Mouse (Mus musculus) limb, embryonic 12.5 days (tissue): ENCODE measurements around the gene Sync. TPM values are rescaled to one million over a fixed set of nuclear protein-coding genes. Genes with fewer than 3 reads are reported as not detected.

ENCODE experiments used
- ATAC-seq: fragments of 200-750 bp; cut with Nextera tagmentation; 2 replicates; pipeline ENCODE4 v1.8.0; 2017; ENCODE audit warnings: low read depth, moderate TSS enrichment; ENCODE audit not compliant: insufficient number of reproducible peaks, insufficient read depth, low FRiP score, low TSS enrichment
- H3K27ac ChIP-seq: fragments of 300-500 bp; sonication (generic); 2 replicates; pipeline ENCODE4 v1.5.1; 2016; ENCODE audit warnings: mild to moderate bottlenecking, moderate library complexity
- H3K27me3 ChIP-seq: fragments of 300-500 bp; sonication (generic); 2 replicates; pipeline ENCODE4 v1.6.1; 2016; ENCODE audit warnings: mild to moderate bottlenecking, moderate library complexity
- H3K36me3 ChIP-seq: fragments of 300-500 bp; sonication (generic); 2 replicates; pipeline ENCODE4 v1.6.1; 2016; ENCODE audit warnings: mild to moderate bottlenecking, moderate library complexity
- H3K4me1 ChIP-seq: fragments of 300-500 bp; sonication (generic); replicated peaks from 2 replicates; pipeline ENCODE4 v1.6.1; 2016
- H3K4me2 ChIP-seq: fragments of 300-500 bp; sonication (generic); 2 replicates; pipeline ENCODE4 v1.6.1; 2016; ENCODE audit warnings: mild to moderate bottlenecking, moderate library complexity
- H3K4me3 ChIP-seq: fragments of 300-500 bp; sonication (generic); replicated peaks from 2 replicates; pipeline ENCODE4 v1.5.1; 2016; ENCODE audit warnings: mild to moderate bottlenecking
- H3K9ac ChIP-seq: fragments of 300-500 bp; sonication (generic); replicated peaks from 2 replicates; pipeline ENCODE4 v1.6.1; 2016; ENCODE audit warnings: mild to moderate bottlenecking, moderate library complexity
- H3K9me3 ChIP-seq: fragments of 300-500 bp; sonication (generic); 2 replicates; pipeline ENCODE4 v1.6.1; 2016; ENCODE audit warnings: mild to moderate bottlenecking, moderate library complexity
- WGBS: fragments of 180-500 bp; shearing (Covaris S2); methylation state at CpG from one replicate; pipeline ENCODE4 v1.1.7; 2016; 5-methylcytosine and 5-hydroxymethylcytosine counted together
- polyA plus RNA-seq: library from polyadenylated mRNA; unstranded; fragments of >200 nt; fragmentation: Nextera tagmentation; extraction: Ambion mirVana; gene quantifications from 2 replicates; pipeline ENCODE4 v1.2.1, GENCODE M21; 2016

Gene Sync
- polyA plus RNA-seq, 1 experiment from 2014 or later, result 1.2 TPM

DNA sequence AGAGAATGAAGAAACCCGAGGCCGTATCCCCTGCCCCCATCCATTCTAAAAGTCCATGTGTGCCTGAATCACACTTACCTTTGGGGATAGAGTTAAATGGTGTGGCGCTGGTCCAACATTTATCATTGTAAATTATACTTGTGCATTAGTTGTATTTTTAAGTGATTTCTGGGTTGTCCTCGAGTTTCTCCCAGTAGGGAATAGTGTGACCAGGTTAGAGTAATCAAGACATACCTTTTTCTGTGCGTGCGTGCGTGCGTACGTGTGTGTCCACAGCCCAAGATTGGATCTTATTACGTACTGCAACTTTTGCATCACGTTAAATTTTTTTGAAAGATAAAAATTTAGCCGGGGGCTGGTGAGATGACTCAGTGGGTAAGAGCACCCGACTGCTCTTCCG is 48.9 kb downstream of the Sync start:
- Histone ChIP-seq H3K4me2 (peak overlapping the region; percentile 66), H3K9me3 (no peaks in the 10 kb centered on the region), H3K27me3 (no peaks in the 10 kb centered on the region), H3K36me3 (peaks cover 24% of the 10 kb centered on the region), H3K4me3 (peak overlapping the region; percentile 96), H3K9ac (peak overlapping the region; percentile 58), H3K27ac (peak overlapping the region; percentile 96), H3K4me1 (peaks cover 21% of the 10 kb centered on the region)
- ATAC-seq, result no peak
- 48% methylated on average over 14 of the region's 14 CpGs for WGBS

DNA sequence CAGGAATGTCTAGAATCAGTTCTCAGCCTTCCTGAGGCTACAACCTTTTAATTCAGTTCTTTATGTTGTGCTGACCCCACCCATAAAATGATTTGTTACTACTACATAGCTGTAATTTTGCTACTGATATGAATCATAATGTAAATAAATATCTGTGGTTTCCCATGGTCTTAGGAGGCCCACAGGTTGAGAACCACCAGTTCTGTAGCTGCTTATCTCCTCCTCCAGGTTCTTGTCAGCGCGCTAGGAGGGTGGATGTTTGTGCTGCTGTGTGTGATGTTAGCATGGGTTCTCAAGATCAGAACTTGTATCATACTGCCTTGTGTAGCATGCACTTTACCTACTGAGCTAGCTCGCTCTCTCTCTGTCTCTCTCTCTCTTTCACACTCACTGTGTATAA is 52.3 kb downstream of the Sync start:
- no peaks in the 10 kb centered on the region for H3K4me1 ChIP-seq
- no peak overlapping the region for H3K4me3 ChIP-seq
- no peak overlapping the region for H3K27ac ChIP-seq
- ATAC-seq, result no peak
- WGBS, result 90% methylated on average over 3 of the region's 3 CpGs
- no peak overlapping the region for H3K9ac ChIP-seq
- no peaks in the 10 kb centered on the region for H3K27me3 ChIP-seq
- no peak overlapping the region for H3K4me2 ChIP-seq
- H3K36me3 ChIP-seq, result peaks cover 32% of the 10 kb centered on the region
- no peaks in the 10 kb centered on the region for H3K9me3 ChIP-seq

DNA sequence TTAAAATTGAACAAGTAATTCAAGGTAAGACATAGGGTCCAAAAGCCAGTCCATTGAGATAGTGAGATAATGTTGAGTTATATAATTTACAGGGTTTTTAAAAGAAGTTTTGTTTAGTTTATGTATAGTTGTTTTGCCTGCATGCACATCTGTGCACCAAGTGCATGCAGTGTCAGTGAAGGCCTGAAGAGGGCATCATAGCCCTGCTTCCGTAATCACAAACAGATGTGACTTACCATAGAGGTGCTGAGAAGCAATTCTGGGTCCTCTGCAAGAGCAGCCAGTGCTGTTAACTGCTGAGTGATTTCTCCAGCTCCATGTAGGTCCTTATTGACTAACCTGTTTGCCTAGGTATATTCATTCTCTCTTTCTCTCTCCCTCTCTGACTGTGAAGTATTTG is 54.5 kb downstream of the Sync start:
- no peak for ATAC-seq
- Histone ChIP-seq H3K9ac (no peak overlapping the region), H3K4me1 (no peaks in the 10 kb centered on the region), H3K27ac (no peak overlapping the region), H3K9me3 (no peaks in the 10 kb centered on the region), H3K4me3 (no peak overlapping the region), H3K27me3 (no peaks in the 10 kb centered on the region), H3K4me2 (no peak overlapping the region), H3K36me3 (peaks cover 53% of the 10 kb centered on the region)
- 77% methylated on average over 1 of the region's 1 CpGs for WGBS

DNA sequence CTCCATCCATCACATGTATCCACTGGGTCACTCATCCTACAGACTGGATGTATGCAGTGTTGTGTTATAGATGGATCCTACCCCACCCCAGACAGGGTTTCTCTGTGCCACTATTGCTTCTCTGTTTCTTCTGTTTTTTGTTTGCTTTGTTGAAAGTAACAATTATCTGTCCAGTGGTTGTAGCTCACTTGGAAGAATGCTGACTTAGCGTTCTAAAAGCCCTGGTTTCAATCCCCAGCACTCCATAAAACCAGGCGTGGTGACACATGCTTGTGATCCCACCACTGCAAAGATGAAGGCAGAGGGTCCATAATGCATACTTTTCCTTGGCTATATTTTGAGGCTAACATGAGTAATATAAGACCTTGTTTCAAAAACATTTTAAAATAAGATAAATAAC is 55.3 kb downstream of the Sync start:
- no peak overlapping the region for H3K27ac ChIP-seq
- H3K4me1 ChIP-seq, result no peaks in the 10 kb centered on the region
- H3K36me3 ChIP-seq, result peaks cover 57% of the 10 kb centered on the region
- H3K9ac ChIP-seq, result no peak overlapping the region
- no peak overlapping the region for H3K4me3 ChIP-seq
- ATAC-seq, result no peak
- H3K4me2 ChIP-seq, result no peak overlapping the region
- no peaks in the 10 kb centered on the region for H3K9me3 ChIP-seq
- WGBS, result 72% methylated on average over 2 of the region's 2 CpGs
- H3K27me3 ChIP-seq, result no peaks in the 10 kb centered on the region

DNA sequence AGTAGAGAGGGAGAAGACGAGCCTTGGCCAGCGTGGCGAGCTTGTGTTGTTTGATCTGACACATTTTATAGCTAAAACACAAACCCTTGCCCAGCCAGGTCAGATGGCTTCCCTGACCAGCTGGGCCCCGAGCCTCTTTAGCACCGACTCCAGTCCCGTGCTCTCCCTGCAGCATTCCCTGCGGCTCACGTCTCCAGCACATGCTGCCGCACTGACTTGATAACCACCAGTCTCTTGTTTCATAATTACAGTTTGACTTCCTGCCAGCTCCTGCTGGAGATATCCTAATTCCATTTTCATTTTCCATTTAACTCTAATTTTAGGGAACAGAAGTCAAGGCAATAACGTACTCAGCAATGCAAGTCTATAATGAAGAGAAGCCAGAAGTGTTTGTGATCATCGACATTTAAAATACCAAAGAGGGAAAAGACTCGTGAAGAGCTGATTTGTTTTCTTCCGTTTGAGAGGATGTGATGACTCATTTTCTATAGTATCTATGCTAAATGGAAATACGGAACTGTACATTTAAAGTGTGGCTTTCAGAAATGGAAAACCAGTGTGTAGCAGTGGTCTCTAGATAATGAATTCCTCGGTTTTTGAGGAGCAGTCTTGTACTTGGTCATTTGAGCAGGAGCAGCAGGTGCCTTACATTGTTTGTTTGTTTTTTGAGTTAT is 59.2 kb downstream of the Sync start:
- no peaks in the 10 kb centered on the region for H3K27me3 ChIP-seq
- 81% methylated on average over 15 of the region's 15 CpGs for WGBS
- H3K9ac ChIP-seq, result no peak overlapping the region
- no peak overlapping the region for H3K4me3 ChIP-seq
- H3K36me3 ChIP-seq, result peaks cover 60% of the 10 kb centered on the region
- no peak for ATAC-seq
- no peaks in the 10 kb centered on the region for H3K9me3 ChIP-seq
- H3K27ac ChIP-seq, result no peak overlapping the region
- no peak overlapping the region for H3K4me2 ChIP-seq
- H3K4me1 ChIP-seq, result no peaks in the 10 kb centered on the region

DNA sequence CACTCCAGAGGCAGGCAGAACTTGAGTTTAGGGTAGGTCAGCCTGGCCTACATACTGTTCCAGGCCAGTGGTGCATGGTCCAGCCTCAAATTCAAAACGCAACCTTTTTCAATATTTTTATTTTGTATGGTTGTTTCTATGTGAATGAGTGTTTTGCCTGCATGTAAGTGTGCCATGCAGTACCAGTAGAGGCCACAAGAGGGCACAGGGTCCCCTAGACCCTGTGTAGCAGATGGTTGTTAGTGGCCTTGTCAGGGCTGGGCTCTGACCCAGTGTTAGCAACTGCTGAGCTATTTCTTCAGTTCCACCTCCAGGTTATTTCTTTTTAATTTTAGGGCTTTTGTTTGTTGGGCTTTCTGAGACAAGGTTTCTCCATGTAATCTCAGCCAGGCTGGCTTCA is 63.2 kb downstream of the Sync start:
- Histone ChIP-seq H3K9me3 (no peaks in the 10 kb centered on the region), H3K27me3 (no peaks in the 10 kb centered on the region), H3K4me1 (no peaks in the 10 kb centered on the region), H3K4me2 (no peak overlapping the region), H3K27ac (no peak overlapping the region), H3K9ac (no peak overlapping the region), H3K36me3 (peaks cover 48% of the 10 kb centered on the region), H3K4me3 (no peak overlapping the region)
- WGBS, result 12% methylated on average over 1 of the region's 1 CpGs
- no peak for ATAC-seq

DNA sequence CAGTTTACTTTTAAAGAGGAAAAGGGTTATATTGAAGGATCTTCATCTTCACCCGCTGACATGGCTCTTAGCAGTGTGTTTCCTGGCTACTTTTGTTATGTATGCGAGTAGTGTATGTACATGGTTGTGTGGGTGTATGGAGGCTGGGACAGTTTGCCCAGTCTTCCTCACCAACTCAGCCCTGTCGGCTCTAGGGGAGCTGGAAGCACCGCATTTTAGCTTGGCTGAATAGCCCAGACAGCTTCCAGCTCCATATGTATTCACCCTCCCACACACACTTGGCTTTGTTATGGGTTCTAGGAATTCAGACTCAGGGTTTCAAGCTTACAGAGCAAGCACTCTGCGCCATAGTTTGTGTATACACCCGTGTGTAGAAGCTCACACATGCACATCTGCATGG is 63.7 kb downstream of the Sync start:
- Histone ChIP-seq H3K9ac (no peak overlapping the region), H3K4me2 (no peak overlapping the region), H3K27me3 (no peaks in the 10 kb centered on the region), H3K27ac (no peak overlapping the region), H3K9me3 (no peaks in the 10 kb centered on the region), H3K4me1 (no peaks in the 10 kb centered on the region), H3K4me3 (no peak overlapping the region), H3K36me3 (peaks cover 48% of the 10 kb centered on the region)
- no peak for ATAC-seq
- 79% methylated on average over 6 of the region's 6 CpGs for WGBS

DNA sequence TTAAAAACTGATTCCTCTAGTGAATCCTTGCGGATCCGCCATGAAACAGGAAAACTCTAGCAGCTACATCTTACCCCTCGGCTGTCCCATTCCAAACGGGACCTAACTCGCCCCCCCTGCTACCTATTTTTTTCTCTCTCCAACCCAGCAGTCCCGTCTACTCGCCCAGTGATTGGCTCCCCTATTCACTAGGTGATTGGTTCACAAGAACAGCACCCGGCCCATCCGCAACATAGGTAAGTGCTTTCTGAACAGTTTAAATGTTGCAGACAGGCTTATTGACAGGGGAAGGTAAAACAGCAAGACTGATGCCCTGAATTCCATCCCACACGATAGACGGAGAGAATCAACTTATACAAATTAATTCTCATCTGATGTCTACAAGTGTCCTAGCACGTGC is 65.8 kb downstream of the Sync start:
- Histone ChIP-seq H3K4me2 (no peak overlapping the region), H3K4me1 (no peaks in the 10 kb centered on the region), H3K4me3 (no peak overlapping the region), H3K36me3 (peaks cover 50% of the 10 kb centered on the region), H3K27me3 (no peaks in the 10 kb centered on the region), H3K9ac (no peak overlapping the region), H3K27ac (no peak overlapping the region), H3K9me3 (no peaks in the 10 kb centered on the region)
- 90% methylated on average over 12 of the region's 12 CpGs for WGBS
- ATAC-seq, result no peak

DNA sequence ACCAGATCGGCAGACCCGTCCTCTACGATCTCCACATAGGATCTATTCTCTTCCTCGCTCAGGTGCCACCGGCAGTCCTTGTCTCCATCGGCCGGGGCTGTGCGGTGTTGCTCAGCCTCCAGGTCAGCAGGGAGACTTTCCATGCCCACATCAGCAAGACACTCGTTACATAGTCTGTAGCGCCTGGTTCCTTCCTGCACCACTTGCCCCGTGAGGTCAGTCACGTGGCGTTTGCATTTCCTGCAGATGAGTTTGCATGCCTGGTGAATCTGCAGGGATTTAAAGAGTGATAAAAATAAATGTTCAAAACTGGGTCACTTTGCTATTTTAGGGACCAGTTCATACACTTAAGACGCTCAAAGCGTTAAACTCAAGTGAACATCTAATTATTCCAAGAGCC is 66.8 kb downstream of the Sync start:
- H3K36me3 ChIP-seq, result peaks cover 56% of the 10 kb centered on the region
- H3K4me3 ChIP-seq, result no peak overlapping the region
- no peaks in the 10 kb centered on the region for H3K27me3 ChIP-seq
- 79% methylated on average over 15 of the region's 15 CpGs for WGBS
- H3K9ac ChIP-seq, result no peak overlapping the region
- H3K4me2 ChIP-seq, result no peak overlapping the region
- no peaks in the 10 kb centered on the region for H3K4me1 ChIP-seq
- H3K9me3 ChIP-seq, result no peaks in the 10 kb centered on the region
- H3K27ac ChIP-seq, result no peak overlapping the region
- no peak for ATAC-seq

DNA sequence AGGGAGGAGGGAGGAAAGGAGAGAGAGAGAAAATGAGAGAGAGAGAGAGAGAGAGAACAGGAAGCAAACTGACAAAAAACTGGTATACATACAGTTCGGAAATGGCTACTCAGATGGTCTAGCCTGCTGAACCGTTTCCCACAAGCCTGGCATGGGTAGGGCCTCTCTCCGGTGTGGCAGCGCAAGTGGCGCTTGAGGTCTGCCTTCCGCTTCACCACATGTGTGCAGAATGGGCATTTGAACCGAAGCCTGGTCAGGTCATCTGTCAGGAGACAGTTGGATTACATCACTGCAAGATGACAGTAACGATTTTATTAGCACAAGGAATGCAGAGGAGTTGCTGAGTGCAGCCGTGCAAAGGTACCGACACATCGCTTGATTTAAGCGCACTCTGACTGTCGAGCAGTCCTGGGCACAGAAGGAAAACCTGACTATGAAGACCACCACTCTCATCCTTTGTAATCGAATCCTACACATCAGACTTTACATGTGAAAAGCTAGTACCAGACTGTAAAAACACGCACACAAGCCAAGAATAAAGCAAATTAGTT is 70.3 kb downstream of the Sync start:
- H3K4me2 ChIP-seq, result no peak overlapping the region
- no peak for ATAC-seq
- no peak overlapping the region for H3K27ac ChIP-seq
- H3K9ac ChIP-seq, result no peak overlapping the region
- H3K9me3 ChIP-seq, result no peaks in the 10 kb centered on the region
- WGBS, result 86% methylated on average over 15 of the region's 15 CpGs
- peaks cover 61% of the 10 kb centered on the region for H3K36me3 ChIP-seq
- H3K4me1 ChIP-seq, result no peaks in the 10 kb centered on the region
- H3K27me3 ChIP-seq, result no peaks in the 10 kb centered on the region
- H3K4me3 ChIP-seq, result no peak overlapping the region
